Mouse (Mus musculus): Measurements from ENCODE around the gene Rfwd3.

- TF ChIP-seq POLR2A (IDR thresholded peaks at IDR 0.05; ENCODE audit: insufficient read length, low read depth), result no peak
- TF ChIP-seq TCF3 (IDR thresholded peaks at IDR 0.05; ENCODE audit: insufficient read length, low read depth), result no peak
- TF ChIP-seq E2F4 (IDR thresholded peaks at IDR 0.05; ENCODE audit: insufficient read depth), result no peak
- no peak for TF ChIP-seq MYOG (IDR thresholded peaks at IDR 0.05; ENCODE audit: control insufficient read depth in 1 of 3, insufficient read depth in 1 of 3, insufficient read length in 2 of 3, low read depth in 2 of 3)
- no peak for TF ChIP-seq USF1 (IDR thresholded peaks at IDR 0.05; ENCODE audit: low read depth)
- no peak for TF ChIP-seq CEBPB (IDR thresholded peaks at IDR 0.05; ENCODE audit: insufficient read depth, poor library complexity, severe bottlenecking)
- no peak for TF ChIP-seq MYOD1 (IDR thresholded peaks at IDR 0.05; ENCODE audit: control insufficient read depth in 1 of 3, insufficient read length in 2 of 3, low read depth in 2 of 3)
Observed at GRCm38 (mm10) chr8:111290586-111290985, 9.4 kb downstream of the Rfwd3 start.
